Mouse (Mus musculus) lung, embryonic 15.5 days (tissue): ENCODE data around the gene Drosha. TPM values are rescaled to one million over a fixed set of nuclear protein-coding genes. Genes with fewer than 3 reads are reported as not detected.

Experiments
- ATAC-seq: fragments of 200-750 bp; cut with Nextera tagmentation; 2 replicates; pipeline ENCODE4 v1.8.0; 2017; ENCODE audit warnings: moderate number of reproducible peaks, borderline replicate concordance; ENCODE audit not compliant: low FRiP score, low TSS enrichment; ENCODE audit errors: extremely low read depth
- H3K27ac ChIP-seq: fragments of 300-500 bp; sonication (generic); 2 replicates; pipeline ENCODE4 v1.5.1; 2015; ENCODE audit warnings: moderate library complexity, mild to moderate bottlenecking, inconsistent platforms
- H3K27me3 ChIP-seq: fragments of 300-500 bp; sonication (generic); 2 replicates; pipeline ENCODE4 v1.6.1; 2015; ENCODE audit warnings: inconsistent platforms
- H3K36me3 ChIP-seq: fragments of 300-500 bp; sonication (generic); 2 replicates; pipeline ENCODE4 v1.6.1; 2015; ENCODE audit warnings: inconsistent platforms
- H3K4me1 ChIP-seq: fragments of 300-500 bp; sonication (generic); 2 replicates; pipeline ENCODE4 v1.6.1; 2015; ENCODE audit warnings: inconsistent platforms
- H3K4me2 ChIP-seq: fragments of 300-500 bp; sonication (generic); 2 replicates; pipeline ENCODE4 v1.6.1; 2015; ENCODE audit warnings: inconsistent platforms, mild to moderate bottlenecking, moderate library complexity
- H3K4me3 ChIP-seq: fragments of 300-500 bp; sonication (generic); 2 replicates; pipeline ENCODE4 v1.5.1; 2015; ENCODE audit warnings: mild to moderate bottlenecking, inconsistent platforms
- H3K9ac ChIP-seq: fragments of 300-500 bp; sonication (generic); 2 replicates; pipeline ENCODE4 v1.6.1; 2015; ENCODE audit warnings: inconsistent platforms
- H3K9me3 ChIP-seq: fragments of 300-500 bp; sonication (generic); 2 replicates; pipeline ENCODE4 v1.6.1; 2016; ENCODE audit warnings: inconsistent platforms
- WGBS: fragments of 180-500 bp; shearing (Covaris S2); methylation state at CpG from one replicate; pipeline ENCODE4 v1.1.7; 2015; 5-methylcytosine and 5-hydroxymethylcytosine counted together
- polyA plus RNA-seq: library from polyadenylated mRNA; unstranded; fragments of >200 nt; fragmentation: Nextera tagmentation; extraction: Ambion mirVana; gene quantifications from 2 replicates; pipeline ENCODE4 v1.2.1, GENCODE M21; 2015

Drosha gene
- polyA plus RNA-seq, 1 experiment from 2014 or later: 29.7 TPM

GRCm38 (mm10) chr15:12895426-12895825 is 70.8 kb downstream of the Drosha start:
- ATAC-seq: no peak
- H3K36me3 ChIP-seq: peaks cover 56% of the 10 kb centered on the region
- H3K9me3 ChIP-seq: no peaks in the 10 kb centered on the region
- no peak overlapping the region for H3K4me2 ChIP-seq
- H3K4me3 ChIP-seq: no peak overlapping the region
- 90% methylated on average over 13 of the region's 13 CpGs for WGBS
- H3K27ac ChIP-seq: no peak overlapping the region
- no peaks in the 10 kb centered on the region for H3K27me3 ChIP-seq
- H3K4me1 ChIP-seq: no peaks in the 10 kb centered on the region
- H3K9ac ChIP-seq: no peak overlapping the region

DNA sequence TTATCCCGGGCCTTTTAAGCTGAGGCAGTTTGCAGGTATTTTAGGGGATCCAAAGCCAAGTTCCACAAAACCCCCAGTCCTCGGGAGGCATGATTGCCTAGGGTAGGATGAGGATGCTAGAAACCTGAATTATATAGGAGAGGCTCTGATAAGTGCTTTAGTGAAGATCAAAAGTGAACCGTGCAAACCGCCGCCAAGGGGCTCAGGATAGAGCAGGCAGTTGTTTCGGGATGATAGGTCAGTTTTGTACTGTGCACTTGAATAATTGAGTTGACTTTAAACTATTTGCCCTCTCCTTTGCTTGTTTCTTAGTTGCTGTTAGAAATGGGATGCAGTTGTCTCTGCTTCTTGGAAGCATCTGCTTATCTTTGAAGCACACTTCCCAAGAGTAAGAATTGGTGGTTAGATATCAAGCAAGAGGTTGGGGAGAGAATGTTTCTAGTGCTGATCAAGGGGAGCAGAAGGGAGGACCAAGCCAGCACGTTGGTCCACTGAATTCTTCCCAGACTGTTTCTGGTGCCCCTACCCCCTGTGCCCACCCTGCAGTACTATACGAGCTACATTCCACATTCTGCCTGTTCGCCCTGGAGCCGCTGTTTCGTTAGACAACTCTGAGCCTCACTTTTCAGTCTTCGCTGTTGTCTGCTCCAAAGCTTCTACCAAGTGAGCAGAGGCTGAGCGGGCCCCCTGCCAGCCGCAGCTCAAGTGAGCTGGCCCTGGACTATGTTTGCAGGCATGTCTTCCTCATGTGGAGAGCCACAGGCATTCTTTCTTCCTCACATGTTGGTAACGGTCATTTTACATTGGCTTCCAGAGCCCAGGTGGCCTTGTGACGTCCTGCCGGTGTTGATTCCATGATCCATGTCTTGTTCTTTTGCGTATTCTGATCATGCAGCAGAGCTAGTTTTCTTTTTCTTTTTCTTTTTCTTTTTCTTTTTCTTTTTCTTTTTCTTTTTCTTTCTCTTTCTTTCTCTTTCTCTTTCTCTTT is 71.7 kb downstream of the Drosha start:
- Histone ChIP-seq H3K9ac (no peak overlapping the region), H3K4me1 (no peaks in the 10 kb centered on the region), H3K27ac (no peak overlapping the region), H3K9me3 (no peaks in the 10 kb centered on the region), H3K4me2 (no peak overlapping the region), H3K27me3 (no peaks in the 10 kb centered on the region), H3K36me3 (peaks cover 49% of the 10 kb centered on the region), H3K4me3 (no peak overlapping the region)
- no peak for ATAC-seq
- WGBS: 92% methylated on average over 18 of the region's 18 CpGs

- ATAC-seq: no peak
- no peak overlapping the region for H3K9ac ChIP-seq
- WGBS: 92% methylated on average over 8 of the region's 8 CpGs
- H3K27me3 ChIP-seq: no peaks in the 10 kb centered on the region
- no peak overlapping the region for H3K4me2 ChIP-seq
- no peaks in the 10 kb centered on the region for H3K9me3 ChIP-seq
- H3K4me1 ChIP-seq: no peaks in the 10 kb centered on the region
- peaks cover 56% of the 10 kb centered on the region for H3K36me3 ChIP-seq
- H3K27ac ChIP-seq: no peak overlapping the region
- H3K4me3 ChIP-seq: no peak overlapping the region
Observed at GRCm38 (mm10) chr15:12897831-12898230, 73.2 kb downstream of the Drosha start.

DNA sequence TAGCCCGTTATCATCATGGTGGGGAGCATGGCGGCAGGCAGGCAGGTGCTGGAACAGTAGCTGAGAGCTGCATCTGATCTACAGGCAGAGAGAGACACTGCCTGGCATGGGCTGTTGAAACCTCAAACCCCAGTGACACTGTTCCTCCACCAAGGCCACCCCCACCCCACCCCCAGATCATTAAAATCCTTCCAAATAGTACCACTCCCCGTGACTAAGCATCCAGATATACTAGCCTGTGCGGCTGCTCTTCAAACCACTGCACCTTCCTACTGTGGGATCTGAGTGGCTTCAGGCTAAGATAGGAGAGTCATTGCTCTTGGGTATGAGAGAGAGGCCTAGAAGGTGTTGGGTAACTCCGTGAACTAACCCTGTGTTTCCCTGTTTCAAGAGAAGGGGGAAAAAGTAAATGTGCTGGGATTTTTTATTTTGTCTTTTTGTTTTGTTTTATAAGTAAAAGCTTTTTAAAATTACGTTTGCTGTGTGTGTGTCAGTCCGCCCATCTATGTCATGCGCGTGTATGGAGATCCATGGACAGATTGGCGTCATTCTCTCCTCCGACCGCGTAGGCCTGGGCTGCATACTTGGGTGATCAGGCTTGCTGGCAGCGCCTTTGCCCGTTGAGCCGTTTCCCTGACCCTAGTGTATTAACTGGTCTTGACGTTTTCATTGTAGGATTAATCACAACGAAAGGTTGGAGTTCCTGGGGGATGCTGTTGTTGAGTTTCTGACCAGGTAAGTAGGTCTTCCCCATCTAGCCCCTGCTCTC is 76.0 kb downstream of the Drosha start:
- H3K27me3 ChIP-seq: no peaks in the 10 kb centered on the region
- no peak overlapping the region for H3K4me2 ChIP-seq
- no peak overlapping the region for H3K4me3 ChIP-seq
- ATAC-seq: no peak
- no peak overlapping the region for H3K9ac ChIP-seq
- H3K36me3 ChIP-seq: peaks cover 48% of the 10 kb centered on the region
- no peaks in the 10 kb centered on the region for H3K4me1 ChIP-seq
- no peaks in the 10 kb centered on the region for H3K9me3 ChIP-seq
- H3K27ac ChIP-seq: no peak overlapping the region
- 90% methylated on average over 18 of the region's 18 CpGs for WGBS

DNA sequence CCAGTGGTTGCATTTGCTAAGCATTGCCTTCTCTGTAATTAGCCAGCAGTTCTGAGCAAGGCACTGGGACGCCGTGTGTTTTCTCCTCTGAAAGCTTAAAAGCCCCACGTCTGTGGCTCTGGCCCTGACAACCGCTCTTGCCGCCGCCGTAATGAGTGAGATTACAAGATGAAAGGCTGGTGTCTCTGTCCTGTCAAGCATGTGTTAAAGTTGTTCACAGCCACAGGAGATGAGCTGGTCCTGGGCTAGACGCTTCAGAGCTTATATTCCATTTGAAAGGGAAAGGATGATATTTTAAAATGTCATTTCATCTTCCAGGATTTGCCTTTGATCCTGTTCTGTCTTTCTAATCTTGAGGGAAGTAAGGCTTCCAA is 76.6 kb downstream of the Drosha start:
- 84% methylated on average over 8 of the region's 8 CpGs for WGBS

GRCm38 (mm10) chr15:12904442-12904841 is 79.8 kb downstream of the Drosha start:
- no peak for ATAC-seq
- H3K9me3 ChIP-seq: no peaks in the 10 kb centered on the region
- H3K27me3 ChIP-seq: no peaks in the 10 kb centered on the region
- WGBS: 91% methylated on average over 6 of the region's 6 CpGs
- H3K4me3 ChIP-seq: no peak overlapping the region
- peaks cover 33% of the 10 kb centered on the region for H3K36me3 ChIP-seq
- H3K27ac ChIP-seq: no peak overlapping the region
- no peak overlapping the region for H3K4me2 ChIP-seq
- H3K9ac ChIP-seq: no peak overlapping the region
- H3K4me1 ChIP-seq: no peaks in the 10 kb centered on the region

More for the DNA sequence above, 76.6 kb downstream of the Drosha start:
- Histone ChIP-seq H3K4me2 (no peak overlapping the region), H3K9me3 (no peaks in the 10 kb centered on the region), H3K27me3 (no peaks in the 10 kb centered on the region), H3K4me1 (no peaks in the 10 kb centered on the region), H3K4me3 (no peak overlapping the region), H3K27ac (no peak overlapping the region), H3K9ac (no peak overlapping the region), H3K36me3 (peaks cover 49% of the 10 kb centered on the region)
- no peak for ATAC-seq

- Histone ChIP-seq H3K27me3 (no peaks in the 10 kb centered on the region), H3K4me3 (no peak overlapping the region), H3K4me2 (no peak overlapping the region), H3K9ac (no peak overlapping the region), H3K27ac (no peak overlapping the region), H3K36me3 (peaks cover 22% of the 10 kb centered on the region), H3K9me3 (no peaks in the 10 kb centered on the region), H3K4me1 (no peaks in the 10 kb centered on the region)
- ATAC-seq: no peak
- WGBS: 61% methylated on average over 19 of the region's 19 CpGs
Observed at GRCm38 (mm10) chr15:12907962-12908719, 83.5 kb downstream of the Drosha start.

DNA sequence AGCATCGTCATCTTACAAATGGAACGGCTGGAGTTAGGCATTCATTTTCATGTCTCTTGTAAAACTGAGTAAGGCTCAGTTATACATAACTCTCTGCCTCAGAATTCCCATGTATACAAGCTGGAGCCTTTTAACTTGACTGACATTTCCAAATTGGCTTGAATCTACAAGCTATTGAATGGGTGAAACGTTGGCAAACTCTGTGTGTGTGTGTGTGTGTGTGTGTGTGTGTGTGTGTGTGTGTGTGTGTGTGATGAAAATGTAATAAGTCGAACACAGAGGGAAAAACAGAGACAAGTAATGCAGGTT is 84.1 kb downstream of the Drosha start:
- Histone ChIP-seq H3K4me1 (no peaks in the 10 kb centered on the region), H3K36me3 (peaks cover 19% of the 10 kb centered on the region), H3K4me2 (no peak overlapping the region), H3K4me3 (no peak overlapping the region), H3K27ac (no peak overlapping the region), H3K9me3 (no peaks in the 10 kb centered on the region), H3K27me3 (no peaks in the 10 kb centered on the region), H3K9ac (no peak overlapping the region)
- no peak for ATAC-seq
- 68% methylated on average over 4 of the region's 4 CpGs for WGBS

DNA sequence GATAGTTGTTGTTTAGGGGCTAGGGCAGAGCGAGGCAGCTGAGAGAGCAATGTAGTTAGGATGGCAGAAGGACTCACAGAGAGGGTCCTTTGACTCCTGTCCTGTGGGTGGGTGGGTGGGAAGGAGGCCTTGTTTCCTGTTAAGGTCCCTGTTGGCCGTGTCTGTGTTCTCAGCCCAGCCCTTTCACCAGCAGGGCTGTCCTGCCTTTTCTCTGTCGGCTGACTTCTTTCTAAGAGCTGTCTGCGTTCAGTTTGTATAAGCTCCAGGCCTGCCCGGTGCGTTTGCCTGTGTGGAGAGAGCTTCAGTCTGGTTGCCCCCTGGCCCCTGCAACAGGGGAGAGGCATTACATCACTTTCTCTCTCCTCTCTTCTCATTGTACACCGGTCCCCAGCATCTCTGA is 84.6 kb downstream of the Drosha start:
- H3K4me3 ChIP-seq: no peak overlapping the region
- no peak overlapping the region for H3K9ac ChIP-seq
- H3K27me3 ChIP-seq: no peaks in the 10 kb centered on the region
- 52% methylated on average over 7 of the region's 7 CpGs for WGBS
- no peak overlapping the region for H3K4me2 ChIP-seq
- no peaks in the 10 kb centered on the region for H3K9me3 ChIP-seq
- H3K4me1 ChIP-seq: no peaks in the 10 kb centered on the region
- no peak overlapping the region for H3K27ac ChIP-seq
- ATAC-seq: no peak
- peaks cover 20% of the 10 kb centered on the region for H3K36me3 ChIP-seq

DNA sequence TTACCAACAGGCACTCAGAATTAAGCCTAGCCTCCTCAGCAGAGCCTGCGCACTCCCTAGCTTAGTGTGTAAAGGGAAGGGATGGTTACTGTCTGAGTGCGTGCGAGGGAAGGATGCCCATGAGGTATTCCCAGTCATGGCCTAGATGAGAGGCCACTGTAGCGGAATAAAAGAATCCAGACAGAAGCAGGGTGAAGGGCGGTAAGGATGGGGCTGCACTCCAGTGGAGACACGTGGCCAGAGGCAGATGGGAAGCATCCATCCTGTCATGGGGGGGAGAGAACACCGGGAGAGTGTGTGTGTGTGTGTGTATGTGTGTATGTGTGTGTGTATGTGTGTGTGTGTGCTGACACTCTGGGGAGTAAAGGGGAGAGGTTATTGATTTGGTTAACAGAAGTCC is 86.5 kb downstream of the Drosha start:
- ATAC-seq: no peak
- no peak overlapping the region for H3K4me2 ChIP-seq
- H3K9ac ChIP-seq: no peak overlapping the region
- H3K36me3 ChIP-seq: peaks cover 24% of the 10 kb centered on the region
- H3K27me3 ChIP-seq: no peaks in the 10 kb centered on the region
- no peak overlapping the region for H3K27ac ChIP-seq
- no peak overlapping the region for H3K4me3 ChIP-seq
- WGBS: 76% methylated on average over 7 of the region's 7 CpGs
- H3K4me1 ChIP-seq: no peaks in the 10 kb centered on the region
- H3K9me3 ChIP-seq: no peaks in the 10 kb centered on the region

DNA sequence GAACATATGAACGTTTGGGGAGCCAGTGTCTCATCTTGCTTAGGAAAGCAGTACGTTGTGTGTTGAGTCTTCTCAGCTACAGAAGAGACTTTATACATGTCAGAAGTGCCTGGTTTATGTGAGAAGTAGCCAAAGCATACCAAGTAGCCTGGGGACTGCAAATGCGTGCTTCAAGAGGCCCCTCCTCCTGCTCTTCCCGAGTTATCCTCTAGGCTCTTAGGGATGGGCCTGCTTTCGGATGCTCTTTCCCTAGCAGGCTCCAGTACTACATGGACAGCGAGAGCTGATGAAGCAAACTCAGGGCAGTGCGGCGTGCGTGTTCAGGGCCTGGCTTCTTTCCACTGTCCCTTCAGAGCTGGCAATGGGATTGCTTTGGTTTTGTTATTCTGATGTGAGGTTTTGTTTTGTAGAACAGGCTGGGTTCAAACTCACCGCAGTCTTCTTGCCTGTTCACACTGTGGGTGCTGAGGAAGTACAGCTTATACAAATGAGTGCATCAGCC is 91.8 kb downstream of the Drosha start:
- H3K9ac ChIP-seq: no peak overlapping the region
- no peak overlapping the region for H3K4me3 ChIP-seq
- H3K27ac ChIP-seq: no peak overlapping the region
- H3K36me3 ChIP-seq: peaks cover 58% of the 10 kb centered on the region
- no peaks in the 10 kb centered on the region for H3K4me1 ChIP-seq
- no peaks in the 10 kb centered on the region for H3K27me3 ChIP-seq
- H3K9me3 ChIP-seq: no peaks in the 10 kb centered on the region
- WGBS: 82% methylated on average over 10 of the region's 10 CpGs
- ATAC-seq: no peak
- no peak overlapping the region for H3K4me2 ChIP-seq
